7 mouse cellular contexts compared by ENCODE assay signal in genomic region chr2:147012623-147013184, GRCm38 (mm10). TPM values are rescaled to one million over a fixed set of nuclear protein-coding genes. Genes with fewer than 3 reads are reported as not detected.
DNase-seq lines count a peak whose midpoint lies in the region; ATAC-seq lines count a peak whose summit lies in the region.

TSS of gene Xrn2 (plus strand) at chr2:147012996.

- 0 out of 2 replicates have a peak, but pooled peaks cover 2% of the 10 kb centered on the region for H3K36me3 ChIP-seq in intestine, embryonic 16.5 days (ENCODE audit: control insufficient read depth, insufficient read depth, low read length)
- no peaks in the 10 kb centered on the region for H3K36me3 ChIP-seq in midbrain, embryonic 11.5 days (ENCODE audit: control insufficient read depth, insufficient read depth, low read length)

- H3K4me1 ChIP-seq in intestine, embryonic 16.5 days (ENCODE audit: control insufficient read depth, insufficient read depth, low read length): 0 out of 2 replicates have a peak, but pooled peaks cover 8% of the 10 kb centered on the region
- H3K4me1 ChIP-seq in midbrain, embryonic 11.5 days (ENCODE audit: control insufficient read depth, insufficient read depth, low read length): peaks cover 14% of the 10 kb centered on the region

- WGBS in intestine, embryonic 16.5 days: under 1% methylated on average over 37 of the region's 37 CpGs
- WGBS in midbrain, embryonic 11.5 days: under 1% methylated on average over 36 of the region's 37 CpGs

- peak; percentile 97 for ATAC-seq in intestine, embryonic 16.5 days
- ATAC-seq in midbrain, embryonic 11.5 days (ENCODE audit: low FRiP score): peak; percentile 95

- peak within 1 kb of the TSS; percentile 65 for H3K4me2 ChIP-seq in intestine, embryonic 16.5 days (ENCODE audit: low read depth, low read length)
- H3K4me2 ChIP-seq in midbrain, embryonic 11.5 days: peak within 1 kb of the TSS; percentile 78

- intact Hi-C loops in left cerebral cortex, postnatal 36 days (cut with DNase I): no loop called here

- peak within 1 kb of the TSS; percentile 79 for H3K4me3 ChIP-seq in intestine, embryonic 16.5 days (ENCODE audit: low read length)
- peak within 1 kb of the TSS; percentile 79 for H3K4me3 ChIP-seq in midbrain, embryonic 11.5 days (ENCODE audit: low read depth, low read length)

- DNase-seq in adrenal gland, adult 8-10 months: peak; percentile 94
- DNase-seq in embryo, embryonic 9.5 days (ENCODE audit: extremely low spot score): peak; percentile 97
- peak; percentile 83 to 95 for DNase-seq in gastrocnemius, postnatal 4 days (ENCODE audit: low spot score in 2 of 2)
- DNase-seq in left cerebral cortex, postnatal 36 days (ENCODE audit: low spot score in 2 of 2): peak; percentile 98
- peak; percentile 99 for DNase-seq in midbrain, embryonic 11.5 days (ENCODE audit: low spot score, missing footprints)
- DNase-seq in skeletal muscle tissue, adult 2 months (ENCODE audit: low read depth, low spot score): peak; percentile 90

- no peaks in the 10 kb centered on the region for H3K9me3 ChIP-seq in intestine, embryonic 16.5 days (ENCODE audit: control insufficient read depth, low read length)
- H3K9me3 ChIP-seq in midbrain, embryonic 11.5 days (ENCODE audit: control insufficient read depth, low read length): no peaks in the 10 kb centered on the region

- H3K27me3 ChIP-seq in intestine, embryonic 16.5 days (replicated peaks; ENCODE audit: control insufficient read depth, insufficient read depth, low read length): no peaks in the 10 kb centered on the region
- H3K27me3 ChIP-seq in midbrain, embryonic 11.5 days (ENCODE audit: control insufficient read depth, insufficient read depth, low read length): no peaks in the 10 kb centered on the region

- H3K27ac ChIP-seq in intestine, embryonic 16.5 days (ENCODE audit: low read length): peak within 1 kb of the TSS; percentile 98
- H3K27ac ChIP-seq in midbrain, embryonic 11.5 days (ENCODE audit: low read depth, low read length): peak within 1 kb of the TSS; percentile 96

- peak within 1 kb of the TSS; percentile 87 for H3K9ac ChIP-seq in intestine, embryonic 16.5 days (ENCODE audit: low read depth, low read length)
- H3K9ac ChIP-seq in midbrain, embryonic 11.5 days (ENCODE audit: low read length): peak within 1 kb of the TSS; percentile 88

RNA-seq across cellular contexts. Expression of gene Xrn2, which starts in this region (rescaled TPM):
- total RNA-seq in adrenal gland, adult 8-10 months (2022): 10 to 100 TPM; 58.4 to 74.0 (median 61.9) TPM
- 10 to 100 TPM; 38.6 to 47.5 TPM for total RNA-seq in gastrocnemius, postnatal 4 days (2021)
- polyA plus RNA-seq in intestine, embryonic 16.5 days (2015; fragmentation: Nextera tagmentation; extraction: Ambion mirVana): 63.6 and 68.3 TPM in 2 replicates
- 10 to 100 TPM; 38.3 to 41.7 TPM for total RNA-seq in left cerebral cortex, postnatal 36 days (2021)
- polyA plus RNA-seq in midbrain, embryonic 11.5 days (2014; fragmentation: Nextera tagmentation; extraction: Ambion mirVana): 113 and 131 TPM in 2 replicates

Comparison
In these comparisons a context has a peak if more than half of its experiments do, and no peak if none do; other contexts are left out.
1. Peak in every context shown above with its lines: DNase-seq, ATAC-seq, H3K4me3 ChIP-seq and H3K27ac ChIP-seq.